Mouse (Mus musculus): ENCODE data around the gene Pdc. TPM values are rescaled to one million over a fixed set of nuclear protein-coding genes. Genes with fewer than 3 reads are reported as not detected.

Gene Pdc
- polyA plus RNA-seq, 1 experiment, result not detected

Other genes with a start within 250 kb of the Pdc start
- gene Ptgs2, start 219.4 kb upstream of the Pdc start, polyA plus RNA-seq (2012; fragmentation: generic; extraction: Trizol), result 17.9 TPM
- gene Tpr, start 73.4 kb downstream of the Pdc start, polyA plus RNA-seq (2012; fragmentation: generic; extraction: Trizol), result 39.1 TPM
- 7.1 TPM for gene Odr4, start 73.7 kb downstream of the Pdc start, polyA plus RNA-seq (2012; fragmentation: generic; extraction: Trizol)
- gene Prg4, start 146.7 kb downstream of the Pdc start, polyA plus RNA-seq (2012; fragmentation: generic; extraction: Trizol), result 0.14 TPM

All from C2C12 (cell line).